Mouse (Mus musculus) limb, embryonic 12.5 days (tissue): Measurements from ENCODE around the gene Gng2. TPM values are rescaled to one million over a fixed set of nuclear protein-coding genes. Genes with fewer than 3 reads are reported as not detected.

Experiments used
- ATAC-seq: fragments of 200-750 bp; cut with Nextera tagmentation; 2 replicates; pipeline ENCODE4 v1.8.0; 2017; ENCODE audit warnings: low read depth, moderate TSS enrichment; ENCODE audit not compliant: insufficient number of reproducible peaks, insufficient read depth, low FRiP score, low TSS enrichment
- H3K27ac ChIP-seq: fragments of 300-500 bp; sonication (generic); 2 replicates; pipeline ENCODE4 v1.5.1; 2016; ENCODE audit warnings: mild to moderate bottlenecking, moderate library complexity
- H3K27me3 ChIP-seq: fragments of 300-500 bp; sonication (generic); 2 replicates; pipeline ENCODE4 v1.6.1; 2016; ENCODE audit warnings: mild to moderate bottlenecking, moderate library complexity
- H3K36me3 ChIP-seq: fragments of 300-500 bp; sonication (generic); 2 replicates; pipeline ENCODE4 v1.6.1; 2016; ENCODE audit warnings: mild to moderate bottlenecking, moderate library complexity
- H3K4me1 ChIP-seq: fragments of 300-500 bp; sonication (generic); replicated peaks from 2 replicates; pipeline ENCODE4 v1.6.1; 2016
- H3K4me2 ChIP-seq: fragments of 300-500 bp; sonication (generic); 2 replicates; pipeline ENCODE4 v1.6.1; 2016; ENCODE audit warnings: mild to moderate bottlenecking, moderate library complexity
- H3K4me3 ChIP-seq: fragments of 300-500 bp; sonication (generic); replicated peaks from 2 replicates; pipeline ENCODE4 v1.5.1; 2016; ENCODE audit warnings: mild to moderate bottlenecking
- H3K9ac ChIP-seq: fragments of 300-500 bp; sonication (generic); replicated peaks from 2 replicates; pipeline ENCODE4 v1.6.1; 2016; ENCODE audit warnings: mild to moderate bottlenecking, moderate library complexity
- H3K9me3 ChIP-seq: fragments of 300-500 bp; sonication (generic); 2 replicates; pipeline ENCODE4 v1.6.1; 2016; ENCODE audit warnings: mild to moderate bottlenecking, moderate library complexity
- WGBS: fragments of 180-500 bp; shearing (Covaris S2); methylation state at CpG from one replicate; pipeline ENCODE4 v1.1.7; 2016; 5-methylcytosine and 5-hydroxymethylcytosine counted together
- polyA plus RNA-seq: library from polyadenylated mRNA; unstranded; fragments of >200 nt; fragmentation: Nextera tagmentation; extraction: Ambion mirVana; gene quantifications from 2 replicates; pipeline ENCODE4 v1.2.1, GENCODE M21; 2016

Gng2 gene
- polyA plus RNA-seq, 1 experiment from 2014 or later, result 55.0 TPM

GRCm38 (mm10) chr14:19992873-19993569, 15.6 kb upstream of the Gng2 start:
- Histone ChIP-seq H3K9me3 (no peaks in the 10 kb centered on the region), H3K9ac (no peak overlapping the region), H3K4me3 (no peak overlapping the region), H3K27me3 (no peaks in the 10 kb centered on the region), H3K4me1 (no peaks in the 10 kb centered on the region), H3K36me3 (no peaks in the 10 kb centered on the region), H3K4me2 (no peak overlapping the region), H3K27ac (no peak overlapping the region)
- WGBS, result 72% methylated on average over 8 of the region's 8 CpGs
- no peak for ATAC-seq

DNA sequence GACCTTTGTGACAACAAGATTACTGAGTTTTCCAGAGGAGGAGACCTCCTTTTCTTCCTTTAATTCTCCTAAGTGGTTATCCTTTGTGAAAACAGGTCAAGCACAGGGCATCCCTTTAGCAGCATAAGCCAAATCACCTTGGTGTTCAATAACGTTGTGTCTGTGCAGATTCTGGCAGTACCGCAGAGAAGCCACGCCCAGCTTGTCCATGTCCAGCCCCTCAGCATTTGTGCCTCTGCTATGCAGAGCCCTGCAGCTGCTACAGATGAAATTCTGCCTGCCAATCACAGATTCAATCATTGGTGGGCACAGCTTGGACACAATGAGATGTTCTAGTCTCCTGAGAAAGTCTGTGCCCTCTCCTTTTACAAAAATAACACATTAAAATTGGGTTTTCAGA, 14.4 kb upstream of the Gng2 start:
- no peak overlapping the region for H3K9ac ChIP-seq
- WGBS, result 64% methylated on average over 3 of the region's 3 CpGs
- H3K4me3 ChIP-seq, result no peak overlapping the region
- no peak overlapping the region for H3K4me2 ChIP-seq
- no peaks in the 10 kb centered on the region for H3K9me3 ChIP-seq
- no peak overlapping the region for H3K27ac ChIP-seq
- H3K27me3 ChIP-seq, result no peaks in the 10 kb centered on the region
- ATAC-seq, result no peak
- no peaks in the 10 kb centered on the region for H3K4me1 ChIP-seq
- H3K36me3 ChIP-seq, result no peaks in the 10 kb centered on the region

- 61% methylated on average over 1 of the region's 1 CpGs for WGBS
- H3K9ac ChIP-seq, result no peak overlapping the region
- H3K4me1 ChIP-seq, result peaks cover 13% of the 10 kb centered on the region
- no peaks in the 10 kb centered on the region for H3K36me3 ChIP-seq
- H3K9me3 ChIP-seq, result no peaks in the 10 kb centered on the region
- H3K27ac ChIP-seq, result no peak overlapping the region
- ATAC-seq, result no peak
- H3K27me3 ChIP-seq, result no peaks in the 10 kb centered on the region
- no peak overlapping the region for H3K4me3 ChIP-seq
- no peak overlapping the region for H3K4me2 ChIP-seq
These were observed 13.1 kb upstream of the Gng2 start for GRCm38 (mm10) chr14:19990436-19990993.

- Histone ChIP-seq H3K36me3 (no peaks in the 10 kb centered on the region), H3K4me2 (no peak overlapping the region), H3K9ac (no peak overlapping the region), H3K4me1 (peaks cover 26% of the 10 kb centered on the region), H3K9me3 (no peaks in the 10 kb centered on the region), H3K4me3 (no peak overlapping the region), H3K27ac (no peak overlapping the region), H3K27me3 (no peaks in the 10 kb centered on the region)
- 71% methylated on average over 3 of the region's 3 CpGs for WGBS
- no peak for ATAC-seq
These were observed 11.0 kb upstream of the Gng2 start for GRCm38 (mm10) chr14:19988410-19988809.

DNA sequence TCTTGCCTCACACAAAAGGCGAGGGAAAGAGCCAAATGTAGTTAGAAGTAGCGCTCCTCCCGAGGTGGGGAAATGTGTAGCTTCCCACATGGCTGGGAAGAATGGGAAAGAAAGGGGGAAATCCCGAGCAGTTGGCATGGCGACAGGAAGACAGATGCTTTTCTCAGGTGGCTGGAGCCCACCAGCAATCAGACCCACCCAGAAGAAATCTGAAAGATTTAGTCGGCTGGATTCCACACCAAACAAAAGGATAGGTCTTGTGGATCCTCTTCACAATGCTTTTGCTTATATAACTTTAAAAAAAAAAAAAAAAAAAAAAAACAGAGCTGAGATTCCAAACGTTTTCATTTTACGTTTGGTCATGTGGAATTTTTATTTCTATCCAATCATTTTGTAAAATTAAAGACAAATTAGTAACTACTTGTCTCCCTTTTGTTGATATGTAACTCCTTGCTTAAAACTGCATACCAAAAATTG, 10.0 kb upstream of the Gng2 start:
- Histone ChIP-seq H3K4me3 (peak overlapping the region; percentile 26), H3K27me3 (no peaks in the 10 kb centered on the region), H3K9ac (peak overlapping the region; percentile 63; the same call in 1 of the 2 replicates), H3K4me1 (peaks cover 26% of the 10 kb centered on the region), H3K36me3 (no peaks in the 10 kb centered on the region), H3K4me2 (peak overlapping the region; percentile 61), H3K27ac (peak overlapping the region; percentile 99), H3K9me3 (no peaks in the 10 kb centered on the region)
- 8% methylated on average over 8 of the region's 8 CpGs for WGBS
- ATAC-seq, result no peak

GRCm38 (mm10) chr14:19986614-19987357, 9.4 kb upstream of the Gng2 start:
- peak overlapping the region; percentile 61 for H3K4me2 ChIP-seq
- peak overlapping the region; percentile 26 for H3K4me3 ChIP-seq
- no peaks in the 10 kb centered on the region for H3K36me3 ChIP-seq
- H3K4me1 ChIP-seq, result peaks cover 26% of the 10 kb centered on the region
- peak overlapping the region; percentile 99 for H3K27ac ChIP-seq
- H3K9me3 ChIP-seq, result no peaks in the 10 kb centered on the region
- H3K27me3 ChIP-seq, result no peaks in the 10 kb centered on the region
- H3K9ac ChIP-seq, result peak overlapping the region; percentile 63
- ATAC-seq, result peak; percentile 83
- under 1% methylated on average over 13 of the region's 13 CpGs for WGBS

GRCm38 (mm10) chr14:19985912-19986613, 8.6 kb upstream of the Gng2 start:
- no peaks in the 10 kb centered on the region for H3K27me3 ChIP-seq
- peak overlapping the region; percentile 63 for H3K9ac ChIP-seq
- ATAC-seq, result no peak
- peak overlapping the region; percentile 99 for H3K27ac ChIP-seq
- 21% methylated on average over 8 of the region's 8 CpGs for WGBS
- no peaks in the 10 kb centered on the region for H3K36me3 ChIP-seq
- H3K4me2 ChIP-seq, result peak overlapping the region; percentile 61
- H3K4me3 ChIP-seq, result peak overlapping the region; percentile 26
- no peaks in the 10 kb centered on the region for H3K9me3 ChIP-seq
- H3K4me1 ChIP-seq, result peaks cover 26% of the 10 kb centered on the region

GRCm38 (mm10) chr14:19985107-19985911, 7.9 kb upstream of the Gng2 start:
- ATAC-seq, result peak; percentile 82
- H3K27ac ChIP-seq, result peak overlapping the region; percentile 99
- H3K27me3 ChIP-seq, result no peaks in the 10 kb centered on the region
- H3K4me3 ChIP-seq, result no peak overlapping the region
- H3K9ac ChIP-seq, result no peak overlapping the region; the same call in 1 of the 2 replicates
- WGBS, result 7% methylated on average over 13 of the region's 13 CpGs
- peaks cover 29% of the 10 kb centered on the region for H3K4me1 ChIP-seq
- H3K36me3 ChIP-seq, result no peaks in the 10 kb centered on the region
- H3K4me2 ChIP-seq, result peak overlapping the region; percentile 61
- no peaks in the 10 kb centered on the region for H3K9me3 ChIP-seq

- Histone ChIP-seq H3K27me3 (no peaks in the 10 kb centered on the region), H3K9ac (peak overlapping the region; percentile 65), H3K27ac (peak overlapping the region; percentile 93), H3K4me2 (peak overlapping the region; percentile 67), H3K4me3 (peak overlapping the region; percentile 52), H3K36me3 (no peaks in the 10 kb centered on the region), H3K9me3 (no peaks in the 10 kb centered on the region), H3K4me1 (peaks cover 29% of the 10 kb centered on the region)
- peak; percentile 97 for ATAC-seq
- under 1% methylated on average over 24 of the region's 24 CpGs for WGBS
These were observed 781 bp downstream of the Gng2 start for GRCm38 (mm10) chr14:19976421-19977270.
